Mouse (Mus musculus) cerebellum, adult 2 months (tissue): ENCODE results near the gene Vwa8. TPM values are rescaled to one million over a fixed set of nuclear protein-coding genes. Genes with fewer than 3 reads are reported as not detected.

Experiments
- DNase-seq, 2 experiments: peaks; one replicate each; pipeline ENCODE4 v3.0.0; 2021
- H3K27ac ChIP-seq: fragments of 200-500 bp; 2 replicates; pipeline ENCODE4 v1.5.1; 2012; ENCODE audit warnings: low read length, control low read depth, inconsistent platforms; ENCODE audit not compliant: insufficient read depth
- H3K27me3 ChIP-seq: fragments of 200-500 bp; 2 replicates; pipeline ENCODE4 v1.6.1; 2012; ENCODE audit warnings: inconsistent platforms, mild to moderate bottlenecking, low read length, moderate library complexity; ENCODE audit not compliant: control insufficient read depth, insufficient read depth
- H3K4me1 ChIP-seq: fragments of 200-500 bp; 2 replicates; pipeline ENCODE4 v1.6.1; 2011; ENCODE audit warnings: low read length; ENCODE audit not compliant: control insufficient read depth, insufficient read depth
- H3K4me3 ChIP-seq: fragments of 200-500 bp; replicated peaks from 2 replicates; pipeline ENCODE3; 2011; ENCODE audit warnings: mild to moderate bottlenecking, low read depth, low read length, control low read depth; ENCODE audit not compliant: insufficient read depth
- CTCF ChIP-seq: fragments of 200-500 bp; IDR thresholded peaks from 2 replicates; pipeline ENCODE4 v1.5.1; 2011; ENCODE audit warnings: low read depth, mild to moderate bottlenecking, control low read depth, low read length, moderate library complexity, borderline replicate concordance; ENCODE audit not compliant: insufficient read depth
- POLR2A ChIP-seq: fragments of 200-500 bp; IDR thresholded peaks from 2 replicates; pipeline ENCODE4 v1.6.1; 2011; ENCODE audit warnings: low read length, control low read depth, borderline replicate concordance; ENCODE audit not compliant: insufficient read depth
- WGBS: fragments of 180-500 bp; shearing (Covaris S2); methylation state at CpG from one replicate; pipeline ENCODE4 v1.1.7; 2018; 5-methylcytosine and 5-hydroxymethylcytosine counted together
- polyA plus RNA-seq: library from polyadenylated mRNA; depleted of rRNA; stranded (reverse); fragments of >200 nt; gene quantifications from 2 replicates; pipeline ENCODE4 v1.2.3, GENCODE M21; 2012; rRNA removed

The Vwa8 gene
- polyA plus RNA-seq, 1 experiment, result 46.7 TPM

DNA sequence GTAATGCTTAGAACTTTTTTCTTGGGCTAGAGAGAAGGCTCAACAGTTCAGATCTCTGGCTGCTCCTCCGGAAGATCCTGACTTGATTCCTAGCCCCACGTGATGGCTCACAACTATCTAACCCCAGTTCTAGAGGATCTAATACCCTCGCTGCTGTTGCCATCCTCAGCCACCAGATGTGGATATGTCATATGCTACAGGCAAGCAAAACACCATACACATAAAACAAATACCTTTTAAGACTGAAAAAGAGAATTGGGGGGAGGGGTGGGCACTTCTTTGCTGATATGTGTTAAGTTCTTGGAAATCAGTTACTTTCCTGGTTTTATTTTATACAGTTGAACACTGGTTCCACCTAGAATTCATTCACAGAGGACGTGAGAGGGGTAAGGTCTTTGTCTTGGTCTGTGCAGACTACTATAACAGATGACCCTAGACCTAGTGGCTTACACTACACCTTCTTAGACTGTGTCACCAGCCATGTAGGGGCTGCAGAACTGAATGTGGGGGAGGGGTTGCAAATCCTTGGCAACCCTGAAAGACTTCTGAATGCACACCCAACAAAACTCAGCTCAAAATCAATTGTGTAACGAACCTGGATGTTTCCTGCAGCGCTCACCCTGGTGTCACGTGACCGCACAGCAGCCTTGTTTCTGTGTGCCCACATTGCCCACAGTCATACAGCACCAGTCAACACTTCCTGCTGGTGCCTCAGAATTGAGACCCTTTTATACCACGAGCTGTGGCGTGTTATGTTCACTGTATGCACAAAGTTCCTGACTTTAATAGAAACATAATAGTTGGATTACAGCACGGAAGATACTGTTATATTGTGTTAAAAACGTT lies 394.4 kb downstream of the Vwa8 start:
- Histone ChIP-seq H3K27ac (no peak overlapping the region), H3K27me3 (no peaks in the 10 kb centered on the region), H3K4me3 (no peak overlapping the region), H3K4me1 (peaks cover 8% of the 10 kb centered on the region; the same call in 1 of the 2 replicates)
- no peak for DNase-seq
- no peak for TF ChIP-seq CTCF
- TF ChIP-seq POLR2A, result no peak
- 79% methylated on average over 12 of the region's 12 CpGs for WGBS

GRCm38 (mm10) chr14:79244571-79244970 lies 395.7 kb downstream of the Vwa8 start:
- Histone ChIP-seq H3K27ac (no peak overlapping the region), H3K4me3 (no peak overlapping the region), H3K4me1 (peaks cover 8% of the 10 kb centered on the region; the same call in 1 of the 2 replicates), H3K27me3 (no peaks in the 10 kb centered on the region)
- no peak for TF ChIP-seq CTCF
- TF ChIP-seq POLR2A, result no peak
- peak in 1 of 2 experiments; percentile 39 for DNase-seq
- 13% methylated on average over 3 of the region's 3 CpGs for WGBS

DNA sequence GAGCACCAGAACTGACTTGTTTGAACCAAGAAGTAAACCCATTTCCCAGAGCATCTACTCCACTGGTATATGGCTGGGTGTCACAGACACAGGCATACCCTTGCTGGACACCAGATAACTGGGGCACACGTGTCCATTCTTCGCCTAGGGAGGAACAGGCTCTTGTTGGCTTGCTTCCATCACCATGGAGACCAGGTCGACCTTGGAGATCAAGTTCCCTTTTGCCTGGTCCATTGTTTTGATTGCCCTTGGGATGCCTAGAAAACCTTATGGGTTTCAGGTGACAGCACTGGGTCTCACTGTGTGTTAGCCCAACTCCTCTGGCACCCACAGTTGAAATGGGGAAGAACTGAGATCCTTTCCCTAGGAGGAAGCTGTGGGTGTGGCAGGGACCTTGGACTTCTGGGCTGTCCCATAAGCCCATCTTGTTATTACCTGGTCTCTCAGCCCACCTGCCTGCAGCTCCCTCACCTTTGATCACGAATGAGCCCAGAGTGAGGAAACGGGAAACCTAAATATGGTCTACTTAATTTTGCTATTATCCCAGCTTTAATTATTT lies 403.0 kb downstream of the Vwa8 start:
- H3K4me3 ChIP-seq, result no peak overlapping the region
- H3K27ac ChIP-seq, result no peak overlapping the region
- TF ChIP-seq POLR2A, result no peak
- no peak for TF ChIP-seq CTCF
- WGBS, result 68% methylated on average over 5 of the region's 5 CpGs
- no peaks in the 10 kb centered on the region for H3K4me1 ChIP-seq
- no peak for DNase-seq
- H3K27me3 ChIP-seq, result no peaks in the 10 kb centered on the region

Other genes starting within 250 kb of the Vwa8 start
- 8.9 and 9.5 TPM in 2 replicates for gene Dgkh, start 116.3 kb upstream of the Vwa8 start, polyA plus RNA-seq